Mouse (Mus musculus): ENCODE results near the gene Dao. TPM values are rescaled to one million over a fixed set of nuclear protein-coding genes. Genes with fewer than 3 reads are reported as not detected.

Gene Dao
- total and polyA plus RNA-seq, 2 experiments from 2014 or later, result not detected

GRCm38 (mm10) chr5:113975538-113976215 is 27.8 kb upstream of the Dao start:
- H3K4me3 ChIP-seq (ENCODE audit: low read depth, low read length), result no peak overlapping the region
- 0 out of 2 replicates have a peak, but pooled peaks cover 9% of the 10 kb centered on the region for H3K36me3 ChIP-seq (replicated peaks; ENCODE audit: control insufficient read depth, insufficient read depth, low read length)
- H3K4me2 ChIP-seq (ENCODE audit: low read depth, low read length), result no peak overlapping the region
- peak; percentile 71 for DNase-seq (ENCODE audit: low spot score)
- ATAC-seq (ENCODE audit: insufficient read depth, low read depth), result peak; percentile 66
- no peaks in the 10 kb centered on the region for H3K9me3 ChIP-seq (replicated peaks; ENCODE audit: control insufficient read depth, low read length)
- TF ChIP-seq EP300 (IDR thresholded peaks at IDR 0.05; ENCODE audit: low read depth), result no peak
- TF ChIP-seq CTCF (IDR thresholded peaks at IDR 0.05; ENCODE audit: low read depth), result no peak
- WGBS, result 47% methylated on average over 9 of the region's 9 CpGs
- H3K9ac ChIP-seq (replicated peaks; ENCODE audit: low read depth, low read length), result no peak overlapping the region
- peaks cover 33% of the 10 kb centered on the region for H3K4me1 ChIP-seq (ENCODE audit: control insufficient read depth, insufficient read depth)
- no peaks in the 10 kb centered on the region for H3K27me3 ChIP-seq (ENCODE audit: control insufficient read depth, insufficient read depth, low read length)
- H3K27ac ChIP-seq (ENCODE audit: low read depth), result peak overlapping the region; percentile 75; the same call in 1 of the 2 replicates

- no peak overlapping the region for H3K4me3 ChIP-seq (ENCODE audit: low read depth, low read length)
- peaks cover 9% of the 10 kb centered on the region; the same call in 1 of the 2 replicates for H3K36me3 ChIP-seq (replicated peaks; ENCODE audit: control insufficient read depth, insufficient read depth, low read length)
- peaks cover 33% of the 10 kb centered on the region for H3K4me1 ChIP-seq (ENCODE audit: control insufficient read depth, insufficient read depth)
- no peaks in the 10 kb centered on the region for H3K9me3 ChIP-seq (replicated peaks; ENCODE audit: control insufficient read depth, low read length)
- no peaks in the 10 kb centered on the region for H3K27me3 ChIP-seq (ENCODE audit: control insufficient read depth, insufficient read depth, low read length)
- 83% methylated on average over 8 of the region's 8 CpGs for WGBS
- H3K9ac ChIP-seq (replicated peaks; ENCODE audit: low read depth, low read length), result no peak overlapping the region
- TF ChIP-seq CTCF (IDR thresholded peaks at IDR 0.05; ENCODE audit: low read depth), result no peak
- TF ChIP-seq EP300 (IDR thresholded peaks at IDR 0.05; ENCODE audit: low read depth), result no peak
- H3K4me2 ChIP-seq (ENCODE audit: low read depth, low read length), result no peak overlapping the region
- no peak overlapping the region for H3K27ac ChIP-seq (ENCODE audit: low read depth)
- DNase-seq (ENCODE audit: low spot score) (no peak), ATAC-seq (ENCODE audit: insufficient read depth, low read depth) (no peak)
These were observed 26.9 kb upstream of the Dao start for GRCm38 (mm10) chr5:113976597-113976996.

DNA sequence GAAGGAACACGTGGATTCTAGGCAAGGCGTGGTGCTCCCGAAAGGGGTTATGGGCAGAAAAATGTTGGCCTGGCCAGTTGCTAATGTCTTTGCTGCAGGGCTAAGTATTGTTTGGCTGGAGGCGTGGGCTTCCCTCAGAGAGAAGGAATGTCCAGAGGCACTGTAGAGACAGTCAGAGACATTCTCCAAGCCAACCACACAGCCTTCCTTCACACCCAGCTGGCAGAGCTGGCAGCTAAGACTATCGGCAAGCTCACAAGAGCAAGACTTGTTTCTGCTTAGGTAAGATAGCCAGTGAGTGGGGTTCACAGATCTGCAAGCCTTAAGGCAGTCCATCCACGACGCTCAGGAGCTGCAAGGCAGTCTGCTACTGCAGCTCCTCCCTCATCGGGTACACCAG is 26.2 kb upstream of the Dao start:
- Histone ChIP-seq H3K4me3 (ENCODE audit: low read depth, low read length) (no peak overlapping the region), H3K4me1 (ENCODE audit: control insufficient read depth, insufficient read depth) (peaks cover 33% of the 10 kb centered on the region), H3K9me3 (replicated peaks; ENCODE audit: control insufficient read depth, low read length) (no peaks in the 10 kb centered on the region), H3K4me2 (ENCODE audit: low read depth, low read length) (no peak overlapping the region), H3K27ac (ENCODE audit: low read depth) (no peak overlapping the region), H3K27me3 (ENCODE audit: control insufficient read depth, insufficient read depth, low read length) (no peaks in the 10 kb centered on the region), H3K9ac (replicated peaks; ENCODE audit: low read depth, low read length) (no peak overlapping the region), H3K36me3 (replicated peaks; ENCODE audit: control insufficient read depth, insufficient read depth, low read length) (peaks cover 9% of the 10 kb centered on the region; the same call in 1 of the 2 replicates)
- WGBS, result 80% methylated on average over 8 of the region's 8 CpGs
- no peak for DNase-seq (ENCODE audit: low spot score)
- ATAC-seq (ENCODE audit: insufficient read depth, low read depth), result no peak
- no peak for TF ChIP-seq CTCF (IDR thresholded peaks at IDR 0.05; ENCODE audit: low read depth)
- no peak for TF ChIP-seq EP300 (IDR thresholded peaks at IDR 0.05; ENCODE audit: low read depth)

DNA sequence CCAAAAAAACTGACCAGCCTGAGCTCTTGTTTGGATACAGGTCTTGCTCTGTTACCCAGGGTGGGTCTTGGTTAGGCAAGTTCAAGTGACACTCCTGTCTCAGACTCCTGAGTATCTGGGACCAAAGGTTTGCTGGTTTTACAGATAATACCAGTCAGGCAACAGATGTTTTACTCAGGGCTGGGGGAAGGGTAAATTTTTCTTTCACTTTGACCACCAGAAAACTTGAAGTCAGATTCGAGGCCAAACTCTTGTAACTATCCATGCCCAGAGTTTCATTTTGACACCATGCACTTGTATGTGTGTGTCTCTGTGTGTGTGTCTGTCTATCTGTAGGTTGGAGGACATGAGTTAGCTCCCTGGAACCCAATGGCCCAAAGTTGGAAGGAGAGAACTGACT is 23.0 kb upstream of the Dao start:
- no peak overlapping the region for H3K4me3 ChIP-seq (ENCODE audit: low read depth, low read length)
- no peaks in the 10 kb centered on the region for H3K27me3 ChIP-seq (ENCODE audit: control insufficient read depth, insufficient read depth, low read length)
- H3K9ac ChIP-seq (replicated peaks; ENCODE audit: low read depth, low read length), result no peak overlapping the region
- peaks cover 18% of the 10 kb centered on the region for H3K4me1 ChIP-seq (ENCODE audit: control insufficient read depth, insufficient read depth)
- WGBS, result 68% methylated on average over 1 of the region's 1 CpGs
- peaks cover 9% of the 10 kb centered on the region; the same call in 1 of the 2 replicates for H3K36me3 ChIP-seq (replicated peaks; ENCODE audit: control insufficient read depth, insufficient read depth, low read length)
- no peaks in the 10 kb centered on the region for H3K9me3 ChIP-seq (replicated peaks; ENCODE audit: control insufficient read depth, low read length)
- no peak overlapping the region for H3K4me2 ChIP-seq (ENCODE audit: low read depth, low read length)
- ATAC-seq (ENCODE audit: insufficient read depth, low read depth) (no peak), DNase-seq (ENCODE audit: low spot score) (no peak)
- TF ChIP-seq EP300 (IDR thresholded peaks at IDR 0.05; ENCODE audit: low read depth) (no peak), CTCF (IDR thresholded peaks at IDR 0.05; ENCODE audit: low read depth) (no peak)
- H3K27ac ChIP-seq (ENCODE audit: low read depth), result no peak overlapping the region

GRCm38 (mm10) chr5:113981171-113981570 is 22.3 kb upstream of the Dao start:
- Histone ChIP-seq H3K27me3 (ENCODE audit: control insufficient read depth, insufficient read depth, low read length) (no peaks in the 10 kb centered on the region), H3K4me3 (ENCODE audit: low read depth, low read length) (no peak overlapping the region), H3K4me2 (ENCODE audit: low read depth, low read length) (no peak overlapping the region), H3K9ac (replicated peaks; ENCODE audit: low read depth, low read length) (no peak overlapping the region), H3K27ac (ENCODE audit: low read depth) (no peak overlapping the region), H3K4me1 (ENCODE audit: control insufficient read depth, insufficient read depth) (peaks cover 18% of the 10 kb centered on the region; the same call in 1 of the 2 replicates), H3K9me3 (replicated peaks; ENCODE audit: control insufficient read depth, low read length) (no peaks in the 10 kb centered on the region), H3K36me3 (replicated peaks; ENCODE audit: control insufficient read depth, insufficient read depth, low read length) (peaks cover 9% of the 10 kb centered on the region; the same call in 1 of the 2 replicates)
- no peak for ATAC-seq (ENCODE audit: insufficient read depth, low read depth)
- no peak for TF ChIP-seq CTCF (IDR thresholded peaks at IDR 0.05; ENCODE audit: low read depth)
- DNase-seq (ENCODE audit: low spot score), result no peak
- 84% methylated on average over 6 of the region's 6 CpGs for WGBS

DNA sequence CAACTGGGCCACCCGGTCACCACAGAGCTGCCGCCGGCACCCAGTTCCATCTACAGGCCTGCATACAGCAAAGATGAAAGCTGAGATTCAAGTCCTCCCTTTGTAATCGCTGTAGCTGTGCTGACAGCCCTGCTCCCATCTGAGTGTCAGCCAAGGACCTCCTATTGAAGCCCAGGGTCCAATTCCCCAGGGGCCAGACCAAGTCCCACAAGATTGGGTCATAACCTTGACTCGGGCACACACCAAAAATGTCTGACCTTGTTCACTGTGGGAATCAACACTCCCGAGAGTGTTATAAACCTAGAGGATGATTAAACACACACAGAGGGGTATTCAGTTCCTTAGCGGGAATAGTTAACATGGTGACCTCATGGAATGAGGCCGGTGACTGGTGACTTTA is 21.7 kb upstream of the Dao start:
- Histone ChIP-seq H3K9me3 (replicated peaks; ENCODE audit: control insufficient read depth, low read length) (no peaks in the 10 kb centered on the region), H3K4me2 (ENCODE audit: low read depth, low read length) (no peak overlapping the region), H3K27me3 (ENCODE audit: control insufficient read depth, insufficient read depth, low read length) (no peaks in the 10 kb centered on the region), H3K27ac (ENCODE audit: low read depth) (no peak overlapping the region), H3K4me1 (ENCODE audit: control insufficient read depth, insufficient read depth) (peaks cover 21% of the 10 kb centered on the region), H3K4me3 (ENCODE audit: low read depth, low read length) (no peak overlapping the region), H3K36me3 (replicated peaks; ENCODE audit: control insufficient read depth, insufficient read depth, low read length) (peaks cover 9% of the 10 kb centered on the region; the same call in 1 of the 2 replicates), H3K9ac (replicated peaks; ENCODE audit: low read depth, low read length) (no peak overlapping the region)
- DNase-seq (ENCODE audit: low spot score), result no peak
- TF ChIP-seq CTCF (IDR thresholded peaks at IDR 0.05; ENCODE audit: low read depth) (no peak), EP300 (IDR thresholded peaks at IDR 0.05; ENCODE audit: low read depth) (no peak)
- no peak for ATAC-seq (ENCODE audit: insufficient read depth, low read depth)
- 62% methylated on average over 8 of the region's 8 CpGs for WGBS

Measured in heart, postnatal 0 days (tissue).